Mouse (Mus musculus): ENCODE measurements around the gene Oxct2b. TPM values are rescaled to one million over a fixed set of nuclear protein-coding genes. Genes with fewer than 3 reads are reported as not detected.

Oxct2b gene
- total and polyA plus RNA-seq, 3 experiments: not detected

- peak overlapping the region; percentile 32 to 42 for H3K4me3 ChIP-seq (ENCODE audit: control insufficient read depth in 1 of 2, insufficient read depth in 1 of 2, low read depth in 2 of 2, low read length in 2 of 2)
- peak overlapping the region; percentile 77 for H3K27ac ChIP-seq (ENCODE audit: control insufficient read depth, low read depth, low read length)
- peak; percentile 92 for DNase-seq (ENCODE audit: low read depth, low spot score)
Observed at GRCm38 (mm10) chr4:123071266-123071966, 44.6 kb upstream of the Oxct2b start.

GRCm38 (mm10) chr4:123076928-123077327 lies 39.1 kb upstream of the Oxct2b start:
- no peak for DNase-seq (ENCODE audit: low read depth, low spot score)
- TF ChIP-seq GATA1 (IDR thresholded peaks at IDR 0.05; ENCODE audit: low read depth, low read length) (no peak), MAFK (IDR thresholded peaks at IDR 0.05; ENCODE audit: borderline replicate concordance, low read depth, low read length) (no peak), HCFC1 (IDR thresholded peaks at IDR 0.05; ENCODE audit: low read depth, low read length) (no peak)

More at GRCm38 (mm10) chr4:123071266-123071966, 44.6 kb upstream of the Oxct2b start:
- Histone ChIP-seq H3K9me3 (replicated peaks; ENCODE audit: insufficient read depth, low read length) (no peaks in the 10 kb centered on the region), H3K9ac (ENCODE audit: control insufficient read depth, low read depth, low read length, poor library complexity, severe bottlenecking) (peak overlapping the region; percentile 45), H3K36me3 (ENCODE audit: control insufficient read depth in 1 of 2, insufficient read depth in 2 of 2, low read length in 2 of 2) (peaks cover 0 to 10% of the 10 kb centered on the region in 2 experiments; a peak in 2 of 4 replicates), H3K4me1 (ENCODE audit: control insufficient read depth in 1 of 2, insufficient read depth in 2 of 2, low read length in 2 of 2) (peaks cover 12 to 21% of the 10 kb centered on the region in 2 experiments), H3K27me3 (ENCODE audit: control insufficient read depth in 1 of 2, insufficient read depth in 2 of 2, low read length in 2 of 2) (no peaks in the 10 kb centered on the region), H3K79me2 (ENCODE audit: control insufficient read depth, insufficient read depth, low read length, poor library complexity) (no peaks in the 10 kb centered on the region)
- TF ChIP-seq ELF1 (IDR thresholded peaks at IDR 0.05; ENCODE audit: low read depth, low read length) (peak; percentile 62; the same call in 1 of the 2 replicates), UBTF (IDR thresholded peaks at IDR 0.05; ENCODE audit: borderline replicate concordance, insufficient read depth, low read depth, low read length) (no peak), USF1 (IDR thresholded peaks at IDR 0.05; ENCODE audit: low read depth, low read length) (no peak), TAL1 (IDR thresholded peaks at IDR 0.05; ENCODE audit: low read length) (peak; percentile 23; the same call in 1 of the 2 replicates), CTCF (IDR thresholded peaks at IDR 0.05 in 2 of 3, conservative IDR thresholded peaks at IDR 0.05 in 1 of 3; ENCODE audit: control insufficient read depth in 1 of 3, insufficient read depth in 1 of 3, low read depth in 2 of 3, low read length in 3 of 3, poor library complexity in 1 of 3, severe bottlenecking in 1 of 3) (peak; percentile 38 to 80 (median 76)), ETS1 (IDR thresholded peaks at IDR 0.05; ENCODE audit: low read depth, low read length) (peak; percentile 70), ZNF384 (IDR thresholded peaks at IDR 0.05; ENCODE audit: low read depth, low read length) (no peak), HCFC1 (IDR thresholded peaks at IDR 0.05; ENCODE audit: low read depth, low read length) (peak; percentile 62; the same call in 1 of the 2 replicates), GATA1 (IDR thresholded peaks at IDR 0.05; ENCODE audit: low read depth, low read length) (peak; percentile 78), TCF12 (IDR thresholded peaks at IDR 0.05; ENCODE audit: low read depth, low read length) (peak; percentile 39), SMC3 (IDR thresholded peaks at IDR 0.05; ENCODE audit: low read depth, low read length) (peak; percentile 57), JUND (IDR thresholded peaks at IDR 0.05; ENCODE audit: low read depth, low read length) (peak; percentile 95), MAZ (IDR thresholded peaks at IDR 0.05; ENCODE audit: low read depth, low read length) (peak; percentile 41; the same call in 1 of the 2 replicates), SIN3A (IDR thresholded peaks at IDR 0.05; ENCODE audit: low read length) (peak; percentile 74), EP300 (IDR thresholded peaks at IDR 0.05; ENCODE audit: low read depth in 1 of 2, low read length in 2 of 2) (peak; percentile 50 to 53; a peak in 2 of 4 replicates), RAD21 (IDR thresholded peaks at IDR 0.05; ENCODE audit: low read depth, low read length) (peak; percentile 40), ZKSCAN1 (IDR thresholded peaks at IDR 0.05; ENCODE audit: low read depth, low read length) (no peak), CHD1 (IDR thresholded peaks at IDR 0.05; ENCODE audit: low read depth, low read length) (no peak), ZC3H11A (IDR thresholded peaks at IDR 0.05; ENCODE audit: low read depth, low read length) (no peak), RCOR1 (IDR thresholded peaks at IDR 0.05; ENCODE audit: low read depth, low read length) (0 out of 2 replicates have a peak, but pooled peaks have one; percentile 16), ZMIZ1 (IDR thresholded peaks at IDR 0.05; ENCODE audit: low read depth, low read length) (no peak), MAFK (IDR thresholded peaks at IDR 0.05; ENCODE audit: borderline replicate concordance, low read depth, low read length) (no peak)

More at GRCm38 (mm10) chr4:123076928-123077327, 39.1 kb upstream of the Oxct2b start:
- H3K9ac ChIP-seq (ENCODE audit: control insufficient read depth, low read depth, low read length, poor library complexity, severe bottlenecking): no peak overlapping the region
- H3K27me3 ChIP-seq (ENCODE audit: control insufficient read depth in 1 of 2, insufficient read depth in 2 of 2, low read length in 2 of 2): no peaks in the 10 kb centered on the region
- no peaks in the 10 kb centered on the region for H3K9me3 ChIP-seq (replicated peaks; ENCODE audit: insufficient read depth, low read length)
- H3K36me3 ChIP-seq (ENCODE audit: control insufficient read depth in 1 of 2, insufficient read depth in 2 of 2, low read length in 2 of 2): peaks cover 0 to 8% of the 10 kb centered on the region in 2 experiments; a peak in 1 of 4 replicates
- H3K4me3 ChIP-seq (ENCODE audit: control insufficient read depth in 1 of 2, insufficient read depth in 1 of 2, low read depth in 2 of 2, low read length in 2 of 2): no peak overlapping the region
- H3K79me2 ChIP-seq (ENCODE audit: control insufficient read depth, insufficient read depth, low read length, poor library complexity): no peaks in the 10 kb centered on the region
- H3K4me1 ChIP-seq (ENCODE audit: control insufficient read depth in 1 of 2, insufficient read depth in 2 of 2, low read length in 2 of 2): peaks cover 0 to 14% of the 10 kb centered on the region in 2 experiments
- no peak overlapping the region for H3K27ac ChIP-seq (ENCODE audit: control insufficient read depth, low read depth, low read length)

All from MEL (cell line).